Mouse (Mus musculus): Measurements from ENCODE around the gene Senp1.

DNA sequence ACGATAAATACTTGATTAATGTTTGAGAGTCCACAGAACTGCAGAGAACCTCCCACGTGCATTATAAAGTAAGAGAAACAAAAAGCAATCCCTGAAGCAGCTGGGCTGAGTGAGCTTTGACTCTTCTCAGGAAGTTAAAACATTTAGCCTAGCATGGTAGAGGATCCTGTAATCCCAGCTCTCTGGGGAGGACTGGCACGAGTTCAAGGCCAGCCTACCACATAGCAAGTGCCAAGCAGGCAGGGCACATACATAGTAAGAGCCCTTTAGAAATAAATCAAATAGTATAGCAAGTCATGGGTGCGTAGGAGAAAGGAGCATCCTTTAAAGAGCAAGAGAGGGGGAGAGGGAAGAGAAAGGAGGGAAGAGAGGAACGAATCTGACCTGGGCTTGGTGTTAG is 27.7 kb downstream of the Senp1 start:
- no peak for TF ChIP-seq POLR2A (IDR thresholded peaks at IDR 0.05; ENCODE audit: low read depth, low read length)
- no peak for TF ChIP-seq CTCF (IDR thresholded peaks at IDR 0.05; ENCODE audit: extremely low read depth, insufficient read depth, insufficient read length, insufficient replicate concordance)
